Mouse (Mus musculus): ENCODE results near the gene Synj1.
A peak's percentile ranks its signal among the peaks of the same experiment; 100 is the strongest.

The Synj1 gene

GRCm38 (mm10) chr16:90946977-90947376, 64.1 kb downstream of the Synj1 start:
- DNase-seq (ENCODE audit: low spot score in 2 of 2): no peak

- DNase-seq (ENCODE audit: low spot score in 2 of 2): no peak
These were observed 69.9 kb downstream of the Synj1 start for GRCm38 (mm10) chr16:90941246-90941645.

- DNase-seq (ENCODE audit: low spot score in 2 of 2): peak; percentile 86 to 90
These were observed 76.3 kb downstream of the Synj1 start, which contains the start of gene Cfap298 for GRCm38 (mm10) chr16:90934687-90935328. TSS of gene Cfap298 (minus strand) at chr16:90935114.

- peak; percentile 47 to 49 for DNase-seq (ENCODE audit: low spot score in 2 of 2)
These were observed 76.9 kb downstream of the Synj1 start for GRCm38 (mm10) chr16:90934193-90934686.

- DNase-seq (ENCODE audit: low spot score in 2 of 2): no peak
These were observed 77.5 kb downstream of the Synj1 start for GRCm38 (mm10) chr16:90933534-90934176.

GRCm38 (mm10) chr16:90927446-90927845, 83.7 kb downstream of the Synj1 start:
- no peak for DNase-seq (ENCODE audit: low spot score in 2 of 2)

GRCm38 (mm10) chr16:90925461-90925860, 85.6 kb downstream of the Synj1 start:
- DNase-seq (ENCODE audit: low spot score in 2 of 2): peak; percentile 46 to 60

GRCm38 (mm10) chr16:90924606-90925370, 86.3 kb downstream of the Synj1 start:
- DNase-seq (ENCODE audit: low spot score in 2 of 2): no peak

GRCm38 (mm10) chr16:90921471-90922159, 89.5 kb downstream of the Synj1 start:
- DNase-seq (ENCODE audit: low spot score in 2 of 2): no peak

- no peak for DNase-seq (ENCODE audit: low spot score in 2 of 2)
These were observed 94.0 kb downstream of the Synj1 start for GRCm38 (mm10) chr16:90917156-90917555.

- DNase-seq (ENCODE audit: low spot score in 2 of 2): no peak
These were observed 95.0 kb downstream of the Synj1 start for GRCm38 (mm10) chr16:90916040-90916481.

GRCm38 (mm10) chr16:90911766-90912165, 99.3 kb downstream of the Synj1 start:
- DNase-seq (ENCODE audit: low spot score in 2 of 2): no peak

- no peak for DNase-seq (ENCODE audit: low spot score in 2 of 2)
These were observed 100.1 kb downstream of the Synj1 start for GRCm38 (mm10) chr16:90910855-90911533.

GRCm38 (mm10) chr16:90907250-90907649, 103.9 kb downstream of the Synj1 start:
- no peak for DNase-seq (ENCODE audit: low spot score in 2 of 2)

- DNase-seq (ENCODE audit: low spot score in 2 of 2): no peak
These were observed 107.8 kb downstream of the Synj1 start for GRCm38 (mm10) chr16:90903300-90903699.

GRCm38 (mm10) chr16:90901364-90901763, 109.7 kb downstream of the Synj1 start:
- DNase-seq (ENCODE audit: low spot score in 2 of 2): no peak

- no peak for DNase-seq (ENCODE audit: low spot score in 2 of 2)
These were observed 111.6 kb downstream of the Synj1 start for GRCm38 (mm10) chr16:90899498-90899897.

- DNase-seq (ENCODE audit: low spot score in 2 of 2): no peak
These were observed 113.5 kb downstream of the Synj1 start for GRCm38 (mm10) chr16:90897651-90898050.

GRCm38 (mm10) chr16:90893792-90894191, 117.3 kb downstream of the Synj1 start:
- DNase-seq (ENCODE audit: low spot score in 2 of 2): no peak

- no peak for DNase-seq (ENCODE audit: low spot score in 2 of 2)
These were observed 118.1 kb downstream of the Synj1 start for GRCm38 (mm10) chr16:90893019-90893418.

GRCm38 (mm10) chr16:90892081-90892480, 119.0 kb downstream of the Synj1 start:
- no peak for DNase-seq (ENCODE audit: low spot score in 2 of 2)

Measured in right cerebral cortex, postnatal 36 days (tissue).